Mouse (Mus musculus) testis, adult 2 months (tissue): Measurements from ENCODE around the gene Rtn4rl1. TPM values are rescaled to one million over a fixed set of nuclear protein-coding genes. Genes with fewer than 3 reads are reported as not detected.
A peak's percentile ranks its signal among the peaks of the same experiment; 100 is the strongest.

ENCODE experiments used
- H3K27ac ChIP-seq: fragments of 200-500 bp; 2 replicates; pipeline ENCODE4 v1.5.1; 2012; ENCODE audit warnings: low read depth, low read length; ENCODE audit not compliant: control insufficient read depth, insufficient read depth
- H3K27me3 ChIP-seq: fragments of 200-500 bp; 2 replicates; pipeline ENCODE4 v1.6.1; 2012; ENCODE audit warnings: mild to moderate bottlenecking, low read length, moderate library complexity; ENCODE audit not compliant: control insufficient read depth, insufficient read depth
- H3K36me3 ChIP-seq: fragments of 200-500 bp; 2 replicates; pipeline ENCODE4 v1.6.1; 2012; ENCODE audit warnings: mild to moderate bottlenecking, low read length; ENCODE audit not compliant: control insufficient read depth, insufficient read depth
- H3K4me1 ChIP-seq: fragments of 200-500 bp; 2 replicates; pipeline ENCODE4 v1.6.1; 2012; ENCODE audit warnings: low read length; ENCODE audit not compliant: control insufficient read depth, insufficient read depth
- H3K4me3 ChIP-seq: fragments of 200-500 bp; 2 replicates; pipeline ENCODE4 v1.5.1; 2012; ENCODE audit warnings: low read depth, mild to moderate bottlenecking, low read length, moderate library complexity, mixed read lengths; ENCODE audit not compliant: control insufficient read depth
- CTCF ChIP-seq: fragments of 200-500 bp; IDR thresholded peaks from 2 replicates; pipeline ENCODE4 v1.5.1; 2012; ENCODE audit warnings: low read depth, mild to moderate bottlenecking, inconsistent platforms, low read length, moderate library complexity; ENCODE audit not compliant: control insufficient read depth, insufficient read depth, insufficient replicate concordance
- POLR2A ChIP-seq: fragments of 200-500 bp; IDR thresholded peaks from 2 replicates; pipeline ENCODE4 v1.6.1; 2012; ENCODE audit warnings: low read depth, mild to moderate bottlenecking, inconsistent platforms, low read length, moderate library complexity; ENCODE audit not compliant: control insufficient read depth
- polyA plus RNA-seq: library from polyadenylated mRNA; depleted of rRNA; stranded (reverse); fragments of >200 nt; gene quantifications from 2 replicates; pipeline ENCODE4 v1.2.3, GENCODE M21; 2012

Rtn4rl1 gene
- polyA plus RNA-seq, 1 experiment = 3.3 TPM

GRCm38 (mm10) chr11:75285893-75286467, 92.4 kb downstream of the Rtn4rl1 start:
- H3K4me3 ChIP-seq = no peak overlapping the region
- peaks cover 7% of the 10 kb centered on the region for H3K4me1 ChIP-seq
- no peaks in the 10 kb centered on the region; the same call in 1 of the 2 replicates for H3K27me3 ChIP-seq
- TF ChIP-seq POLR2A (no peak), CTCF (no peak)
- no peaks in the 10 kb centered on the region for H3K36me3 ChIP-seq
- no peak overlapping the region for H3K27ac ChIP-seq

DNA sequence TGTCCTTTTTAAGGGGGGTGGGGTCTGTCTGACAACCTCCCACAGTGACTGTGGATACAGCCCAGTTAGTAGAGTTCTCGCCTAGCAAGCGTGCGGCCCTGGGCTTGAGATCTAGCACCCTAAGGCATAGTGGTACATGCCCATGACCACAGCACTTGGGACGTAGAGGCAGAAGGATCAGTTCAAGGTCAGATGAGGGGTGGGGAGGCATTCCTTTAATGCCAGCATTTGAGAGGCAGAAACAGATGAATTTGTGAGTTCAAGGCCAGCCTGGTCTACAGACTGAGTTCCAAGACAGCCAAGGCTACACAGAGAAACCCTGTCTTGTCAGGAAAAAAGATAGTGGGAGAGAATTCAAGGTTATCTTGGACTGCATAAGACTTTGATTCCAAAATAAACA, 93.3 kb downstream of the Rtn4rl1 start:
- no peaks in the 10 kb centered on the region for H3K36me3 ChIP-seq
- no peak overlapping the region for H3K4me3 ChIP-seq
- H3K27ac ChIP-seq = no peak overlapping the region
- H3K27me3 ChIP-seq = no peaks in the 10 kb centered on the region; the same call in 1 of the 2 replicates
- peaks cover 9% of the 10 kb centered on the region for H3K4me1 ChIP-seq
- TF ChIP-seq CTCF (no peak), POLR2A (no peak)

GRCm38 (mm10) chr11:75287940-75288339, 94.4 kb downstream of the Rtn4rl1 start:
- H3K27ac ChIP-seq = no peak overlapping the region
- no peaks in the 10 kb centered on the region for H3K27me3 ChIP-seq
- H3K4me3 ChIP-seq = no peak overlapping the region
- peaks cover 3% of the 10 kb centered on the region for H3K4me1 ChIP-seq
- no peaks in the 10 kb centered on the region for H3K36me3 ChIP-seq
- TF ChIP-seq POLR2A (no peak), CTCF (no peak)

- no peak overlapping the region for H3K4me3 ChIP-seq
- TF ChIP-seq CTCF (no peak), POLR2A (no peak)
- no peaks in the 10 kb centered on the region for H3K27me3 ChIP-seq
- peaks cover 3% of the 10 kb centered on the region for H3K4me1 ChIP-seq
- no peaks in the 10 kb centered on the region for H3K36me3 ChIP-seq
- H3K27ac ChIP-seq = no peak overlapping the region
Measured at GRCm38 (mm10) chr11:75288517-75288916, 94.9 kb downstream of the Rtn4rl1 start.

- no peaks in the 10 kb centered on the region for H3K27me3 ChIP-seq
- no peaks in the 10 kb centered on the region for H3K36me3 ChIP-seq
- H3K4me1 ChIP-seq = peaks cover 3% of the 10 kb centered on the region
- H3K27ac ChIP-seq = no peak overlapping the region
- H3K4me3 ChIP-seq = no peak overlapping the region
- TF ChIP-seq CTCF (no peak), POLR2A (no peak)
Measured at GRCm38 (mm10) chr11:75289120-75289519, 95.5 kb downstream of the Rtn4rl1 start.

- no peak overlapping the region for H3K27ac ChIP-seq
- TF ChIP-seq POLR2A (no peak), CTCF (peak; percentile 30; the same call in 1 of the 2 replicates)
- peaks cover 3% of the 10 kb centered on the region for H3K4me1 ChIP-seq
- no peak overlapping the region for H3K4me3 ChIP-seq
- no peaks in the 10 kb centered on the region for H3K36me3 ChIP-seq
- no peaks in the 10 kb centered on the region for H3K27me3 ChIP-seq
Measured at GRCm38 (mm10) chr11:75290566-75291271, 97.1 kb downstream of the Rtn4rl1 start.

- Histone ChIP-seq H3K36me3 (no peaks in the 10 kb centered on the region), H3K4me1 (peaks cover 3% of the 10 kb centered on the region), H3K27me3 (no peaks in the 10 kb centered on the region), H3K4me3 (no peak overlapping the region), H3K27ac (no peak overlapping the region)
- TF ChIP-seq CTCF = no peak
- TF ChIP-seq POLR2A = no peak
Measured at GRCm38 (mm10) chr11:75291389-75292215, 98.0 kb downstream of the Rtn4rl1 start.

DNA sequence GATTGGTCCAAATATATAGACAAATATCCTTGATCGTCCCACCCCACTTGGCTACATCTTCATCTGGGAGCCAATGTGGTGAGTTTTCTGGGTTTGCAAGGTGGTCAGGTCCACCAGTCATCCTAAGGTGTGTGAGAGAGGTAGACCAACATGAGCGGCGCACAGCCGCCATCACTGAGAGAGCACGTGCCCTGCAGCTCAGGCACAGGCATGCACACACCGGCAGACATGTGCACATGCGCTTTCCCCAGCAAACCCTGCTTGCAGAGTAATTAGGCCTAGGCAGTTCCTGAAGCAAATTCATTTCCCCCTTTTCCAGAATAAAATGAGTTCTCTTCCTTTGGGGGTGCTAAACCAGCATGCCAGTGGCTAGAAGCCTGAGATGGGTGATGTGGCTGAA, 98.7 kb downstream of the Rtn4rl1 start:
- H3K4me3 ChIP-seq = no peak overlapping the region
- peaks cover 3% of the 10 kb centered on the region for H3K4me1 ChIP-seq
- no peak for TF ChIP-seq POLR2A
- no peaks in the 10 kb centered on the region for H3K27me3 ChIP-seq
- no peaks in the 10 kb centered on the region for H3K36me3 ChIP-seq
- no peak overlapping the region for H3K27ac ChIP-seq
